Mouse (Mus musculus) heart, postnatal 0 days (tissue): ENCODE results near the gene Opa3. TPM values are rescaled to one million over a fixed set of nuclear protein-coding genes. Genes with fewer than 3 reads are reported as not detected.

ENCODE experiments used
- ATAC-seq: fragments of 200-750 bp; cut with Nextera tagmentation; 2 replicates; pipeline ENCODE4 v1.8.0; 2017; ENCODE audit warnings: low read depth, moderate number of reproducible peaks, moderate library complexity; ENCODE audit not compliant: insufficient read depth
- DNase-seq: peaks from one replicate; pipeline ENCODE4 v3.0.0-alpha.2; 2016; ENCODE audit warnings: low spot score
- H3K27ac ChIP-seq: fragments of 300-500 bp; sonication (generic); 2 replicates; pipeline ENCODE4 v1.5.1; 2014; ENCODE audit warnings: low read depth, mild to moderate bottlenecking
- H3K27me3 ChIP-seq: fragments of 300-500 bp; sonication (generic); 2 replicates; pipeline ENCODE4 v1.6.1; 2014; ENCODE audit warnings: low read length, mixed read lengths; ENCODE audit not compliant: control insufficient read depth, insufficient read depth
- H3K36me3 ChIP-seq: fragments of 300-500 bp; sonication (generic); replicated peaks from 2 replicates; pipeline ENCODE4 v1.6.1; 2014; ENCODE audit warnings: low read length, mixed read lengths; ENCODE audit not compliant: control insufficient read depth, insufficient read depth
- H3K4me1 ChIP-seq: fragments of 300-500 bp; sonication (generic); 2 replicates; pipeline ENCODE4 v1.6.1; 2014; ENCODE audit warnings: antibody characterized with exemption; ENCODE audit not compliant: control insufficient read depth, insufficient read depth
- H3K4me2 ChIP-seq: fragments of 300-500 bp; sonication (generic); 2 replicates; pipeline ENCODE4 v1.6.1; 2014; ENCODE audit warnings: low read depth, mild to moderate bottlenecking, low read length, moderate library complexity
- H3K4me3 ChIP-seq: fragments of 300-500 bp; sonication (generic); 2 replicates; pipeline ENCODE4 v1.5.1; 2014; ENCODE audit warnings: low read depth, low read length
- H3K9ac ChIP-seq: fragments of 300-500 bp; sonication (generic); replicated peaks from 2 replicates; pipeline ENCODE4 v1.6.1; 2014; ENCODE audit warnings: low read depth, low read length, mixed read lengths
- H3K9me3 ChIP-seq: fragments of 300-500 bp; sonication (generic); replicated peaks from 2 replicates; pipeline ENCODE4 v1.6.1; 2016; ENCODE audit warnings: low read length; ENCODE audit not compliant: control insufficient read depth
- CTCF ChIP-seq: IDR thresholded peaks from 2 replicates; pipeline ENCODE4 v1.5.1; 2016; ENCODE audit warnings: antibody characterized with exemption, control low read depth, low read depth
- EP300 ChIP-seq: IDR thresholded peaks from 2 replicates; pipeline ENCODE4 v1.6.1; 2016; ENCODE audit warnings: antibody characterized with exemption, low read depth
- WGBS: fragments of 180-500 bp; shearing (Covaris S2); extraction: QIAGEN DNeasy Blood & Tissue Kit; methylation state at CpG from one replicate; pipeline ENCODE4 v1.1.7; 2014; 5-methylcytosine and 5-hydroxymethylcytosine counted together
- polyA plus RNA-seq: library from polyadenylated mRNA; unstranded; fragments of >200 nt; fragmentation: Nextera tagmentation; extraction: Ambion mirVana; gene quantifications from 2 replicates; pipeline ENCODE4 v1.2.1, GENCODE M21; 2015
- total RNA-seq: library from RNA; depleted of rRNA; stranded (reverse); fragments of >200 nt; gene quantifications from 2 replicates; pipeline ENCODE4 v1.2.3, GENCODE M21; 2014; ENCODE audit warnings: low replicate concordance

Gene Opa3
- total and polyA plus RNA-seq, 2 experiments from 2014 or later: 40.5 to 56.4 TPM

GRCm38 (mm10) chr7:19202065-19202850 lies 25.9 kb upstream of the Opa3 start:
- 70% methylated on average over 15 of the region's 15 CpGs for WGBS
- Histone ChIP-seq H3K27ac (no peak overlapping the region), H3K36me3 (peaks cover 40% of the 10 kb centered on the region), H3K9ac (no peak overlapping the region), H3K4me3 (no peak overlapping the region), H3K9me3 (no peaks in the 10 kb centered on the region), H3K4me1 (no peaks in the 10 kb centered on the region), H3K4me2 (no peak overlapping the region), H3K27me3 (no peaks in the 10 kb centered on the region)
- TF ChIP-seq CTCF (no peak), EP300 (no peak)
- no peak for DNase-seq
- ATAC-seq: no peak

- WGBS: 72% methylated on average over 13 of the region's 13 CpGs
- TF ChIP-seq CTCF (no peak), EP300 (no peak)
- no peak overlapping the region for H3K4me2 ChIP-seq
- no peak overlapping the region for H3K27ac ChIP-seq
- 0 out of 2 replicates have a peak, but pooled peaks cover 3% of the 10 kb centered on the region for H3K4me1 ChIP-seq
- peaks cover 25% of the 10 kb centered on the region for H3K36me3 ChIP-seq
- H3K27me3 ChIP-seq: no peaks in the 10 kb centered on the region
- no peak overlapping the region for H3K9ac ChIP-seq
- DNase-seq: no peak
- no peak for ATAC-seq
- no peak overlapping the region for H3K4me3 ChIP-seq
- H3K9me3 ChIP-seq: no peaks in the 10 kb centered on the region
These were observed 19.8 kb upstream of the Opa3 start for GRCm38 (mm10) chr7:19208201-19208910.

- TF ChIP-seq EP300: no peak
- TF ChIP-seq CTCF: peak; percentile 93
- no peaks in the 10 kb centered on the region for H3K9me3 ChIP-seq
- no peaks in the 10 kb centered on the region for H3K27me3 ChIP-seq
- no peak overlapping the region for H3K4me3 ChIP-seq
- H3K4me1 ChIP-seq: 0 out of 2 replicates have a peak, but pooled peaks cover 3% of the 10 kb centered on the region
- WGBS: 43% methylated on average over 7 of the region's 7 CpGs
- H3K9ac ChIP-seq: no peak overlapping the region
- peaks cover 20% of the 10 kb centered on the region for H3K36me3 ChIP-seq
- H3K27ac ChIP-seq: no peak overlapping the region
- H3K4me2 ChIP-seq: no peak overlapping the region
- DNase-seq (peak; percentile 67), ATAC-seq (no peak)
These were observed 19.1 kb upstream of the Opa3 start for GRCm38 (mm10) chr7:19208944-19209472.

GRCm38 (mm10) chr7:19209494-19209893 lies 18.6 kb upstream of the Opa3 start:
- H3K4me2 ChIP-seq: no peak overlapping the region
- H3K27me3 ChIP-seq: no peaks in the 10 kb centered on the region
- 0 out of 2 replicates have a peak, but pooled peaks cover 3% of the 10 kb centered on the region for H3K4me1 ChIP-seq
- peaks cover 15% of the 10 kb centered on the region for H3K36me3 ChIP-seq
- no peaks in the 10 kb centered on the region for H3K9me3 ChIP-seq
- H3K4me3 ChIP-seq: no peak overlapping the region
- TF ChIP-seq CTCF (no peak), EP300 (no peak)
- WGBS: 76% methylated on average over 4 of the region's 4 CpGs
- no peak overlapping the region for H3K27ac ChIP-seq
- ATAC-seq (no peak), DNase-seq (no peak)
- no peak overlapping the region for H3K9ac ChIP-seq

- TF ChIP-seq CTCF: 0 out of 2 replicates have a peak, but pooled peaks have one; percentile 17
- TF ChIP-seq EP300: no peak
- Histone ChIP-seq H3K4me3 (no peak overlapping the region), H3K27ac (no peak overlapping the region), H3K36me3 (peaks cover 11% of the 10 kb centered on the region; the same call in 1 of the 2 replicates), H3K9me3 (no peaks in the 10 kb centered on the region), H3K9ac (no peak overlapping the region), H3K4me2 (no peak overlapping the region), H3K27me3 (no peaks in the 10 kb centered on the region), H3K4me1 (0 out of 2 replicates have a peak, but pooled peaks cover 3% of the 10 kb centered on the region)
- WGBS: 85% methylated on average over 5 of the region's 5 CpGs
- ATAC-seq (no peak), DNase-seq (no peak)
These were observed 18.1 kb upstream of the Opa3 start for GRCm38 (mm10) chr7:19210010-19210409.
